ENCODE assay signal across 24 mouse cellular contexts in genomic region chr4:134955196-134955595, GRCm38 (mm10).
"Had no signal": no experiment of that assay in that cellular context is flagged by ENCODE, and none has a peak within 500 bp of the region (broad histone marks: within the 10 kb centered on the region; RNA-seq: fewer than 3 reads in every experiment).

No protein-coding gene starts in this region.

- H3K4me2 ChIP-seq: heart, embryonic 11.5 days; heart, embryonic 12.5 days; heart, embryonic 13.5 days; heart, embryonic 15.5 days; hindbrain, embryonic 12.5 days; hindbrain, embryonic 13.5 days; hindbrain, embryonic 14.5 days; hindbrain, embryonic 15.5 days had no signal

- H3K4me3 ChIP-seq: heart, embryonic 12.5 days; heart, embryonic 13.5 days; heart, embryonic 15.5 days; hindbrain, embryonic 10.5 days; hindbrain, embryonic 12.5 days; hindbrain, embryonic 13.5 days; hindbrain, embryonic 15.5 days; intestine, embryonic 15.5 days; kidney, embryonic 15.5 days; layer of hippocampus, adult 2 months; left cerebral cortex, adult 2 months had no signal

- H3K27ac ChIP-seq: heart, embryonic 13.5 days; heart, embryonic 15.5 days; hindbrain, embryonic 10.5 days; hindbrain, embryonic 12.5 days; hindbrain, embryonic 14.5 days; hindbrain, embryonic 15.5 days; hindbrain, postnatal 0 days; intestine, embryonic 15.5 days; kidney, embryonic 15.5 days; kidney, postnatal 0 days; layer of hippocampus, adult 2 months; left cerebral cortex, adult 2 months had no signal

- DNase-seq: heart, postnatal 14 days; heart, postnatal 36 days; heart, postnatal 4 days; kidney, adult 11 months; kidney, adult 9 months; layer of hippocampus, adult 9-11 months; layer of hippocampus, postnatal 36 days had no signal

- ATAC-seq: hindbrain, embryonic 16.5 days; inflammation-experienced regulatory T-cells, adult 6 months had no signal

- H3K36me3 ChIP-seq: heart, embryonic 12.5 days; heart, embryonic 13.5 days; heart, embryonic 15.5 days; hindbrain, embryonic 10.5 days; hindbrain, embryonic 12.5 days; hindbrain, embryonic 13.5 days; hindbrain, embryonic 15.5 days; intestine, embryonic 15.5 days; kidney, embryonic 15.5 days had no signal

- H3K9me3 ChIP-seq: heart, embryonic 12.5 days; heart, embryonic 13.5 days; heart, embryonic 15.5 days; hindbrain, embryonic 10.5 days; hindbrain, embryonic 12.5 days; hindbrain, embryonic 13.5 days; hindbrain, embryonic 15.5 days; intestine, embryonic 15.5 days; kidney, embryonic 15.5 days had no signal

- H3K9ac ChIP-seq: heart, embryonic 12.5 days; heart, embryonic 13.5 days; heart, embryonic 15.5 days; hindbrain, embryonic 12.5 days; hindbrain, embryonic 14.5 days; hindbrain, embryonic 15.5 days; intestine, embryonic 15.5 days; kidney, embryonic 15.5 days had no signal
